In the genomic region with DNA sequence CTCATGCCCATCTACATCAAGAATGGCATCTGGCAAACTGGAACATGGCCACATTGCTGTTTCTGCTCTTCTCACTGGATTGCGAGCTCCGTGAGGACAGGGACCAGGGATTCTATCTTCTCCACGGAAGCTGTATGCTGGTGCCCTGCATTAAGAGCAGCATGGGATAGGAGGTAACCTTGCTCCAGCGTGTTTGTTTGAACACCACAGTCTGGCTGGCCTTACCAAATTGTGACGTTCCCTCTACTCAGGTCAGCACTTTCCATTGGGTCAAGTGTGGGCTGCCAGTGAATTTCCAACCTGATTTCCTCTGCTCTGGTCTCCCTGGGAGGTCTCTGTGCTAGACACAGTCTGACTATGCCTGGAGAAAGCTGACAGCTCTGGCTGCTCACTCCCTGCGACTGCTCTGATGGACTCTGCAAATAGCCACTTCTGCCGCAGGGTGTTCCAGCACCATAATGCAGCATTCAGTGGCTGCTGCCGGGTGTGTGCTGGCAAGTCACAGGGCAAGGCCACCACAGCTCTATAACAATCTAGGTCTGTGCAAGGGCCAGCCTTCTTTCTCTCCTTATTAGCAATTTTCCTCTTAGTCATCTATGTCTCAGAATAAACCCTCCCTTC, we compare ENCODE assay signal across 12 mouse cellular contexts.
DNase-seq lines count a peak whose midpoint lies in the region; ATAC-seq and TF ChIP-seq lines count a peak whose summit lies in the region.
"Had no signal": no experiment of that assay in that cellular context is flagged by ENCODE, and none has a peak within 500 bp of the region (broad histone marks: within the 10 kb centered on the region; RNA-seq: fewer than 3 reads in every experiment).

No protein-coding gene starts in this region.

- H3K4me1 ChIP-seq in hindbrain, postnatal 0 days (ENCODE audit: insufficient read depth, low read length), result no peaks in the 10 kb centered on the region
- H3K4me1 ChIP-seq in hindbrain, embryonic 16.5 days (ENCODE audit: control insufficient read depth, insufficient read depth, low read depth, low read length), result no peaks in the 10 kb centered on the region
- H3K4me1 ChIP-seq in lung, embryonic 16.5 days (replicated peaks; ENCODE audit: control insufficient read depth, insufficient read depth, low read length), result peaks cover 23% of the 10 kb centered on the region
- H3K4me1 ChIP-seq in intestine, embryonic 16.5 days (ENCODE audit: control insufficient read depth, insufficient read depth, low read length), result peaks cover 14% of the 10 kb centered on the region
- peaks cover 8% of the 10 kb centered on the region; the same call in 1 of the 2 replicates for H3K4me1 ChIP-seq in hindbrain, embryonic 12.5 days

- H3ac ChIP-seq in myocyte (ENCODE audit: control insufficient read depth, insufficient read length), result no peak overlapping the region

- no peaks in the 10 kb centered on the region for H3K27me3 ChIP-seq in hindbrain, postnatal 0 days (ENCODE audit: insufficient read depth, low read length)
- no peaks in the 10 kb centered on the region for H3K27me3 ChIP-seq in hindbrain, embryonic 16.5 days (replicated peaks; ENCODE audit: control insufficient read depth, insufficient read depth, low read length)
- H3K27me3 ChIP-seq in lung, embryonic 16.5 days (ENCODE audit: control insufficient read depth, insufficient read depth, low read depth, low read length), result no peaks in the 10 kb centered on the region
- H3K27me3 ChIP-seq in intestine, embryonic 16.5 days (replicated peaks; ENCODE audit: control insufficient read depth, insufficient read depth, low read length), result no peaks in the 10 kb centered on the region
- no peaks in the 10 kb centered on the region for H3K27me3 ChIP-seq in myocyte (ENCODE audit: control insufficient read depth, insufficient read depth, insufficient read length)
- H3K27me3 ChIP-seq in hindbrain, embryonic 12.5 days, result peaks cover 34% of the 10 kb centered on the region

- H3K4me3 ChIP-seq in hindbrain, postnatal 0 days (ENCODE audit: low read length), result no peak overlapping the region
- no peak overlapping the region for H3K4me3 ChIP-seq in hindbrain, embryonic 16.5 days (ENCODE audit: low read length)
- no peak overlapping the region for H3K4me3 ChIP-seq in lung, embryonic 16.5 days (ENCODE audit: low read length)
- no peak overlapping the region for H3K4me3 ChIP-seq in intestine, embryonic 16.5 days (ENCODE audit: low read length)
- no peak overlapping the region for H3K4me3 ChIP-seq in myocyte
- no peak overlapping the region for H3K4me3 ChIP-seq in hindbrain, embryonic 12.5 days
- H3K4me3 ChIP-seq: megakaryocyte, embryonic 14.5 days had no signal

- no peaks in the 10 kb centered on the region for H3K9me3 ChIP-seq in hindbrain, postnatal 0 days (ENCODE audit: low read length)
- no peaks in the 10 kb centered on the region for H3K9me3 ChIP-seq in hindbrain, embryonic 16.5 days (ENCODE audit: control insufficient read depth, low read length)
- no peaks in the 10 kb centered on the region for H3K9me3 ChIP-seq in lung, embryonic 16.5 days (ENCODE audit: control insufficient read depth, low read length)
- no peaks in the 10 kb centered on the region for H3K9me3 ChIP-seq in intestine, embryonic 16.5 days (ENCODE audit: control insufficient read depth, low read length)
- H3K9me3 ChIP-seq in hindbrain, embryonic 12.5 days (replicated peaks), result no peaks in the 10 kb centered on the region

- no peak overlapping the region for H3K27ac ChIP-seq in hindbrain, postnatal 0 days
- H3K27ac ChIP-seq in hindbrain, embryonic 16.5 days (ENCODE audit: low read depth, low read length), result no peak overlapping the region
- peak overlapping the region; percentile 15; the same call in 1 of the 2 replicates for H3K27ac ChIP-seq in lung, embryonic 16.5 days (ENCODE audit: low read length)
- H3K27ac ChIP-seq in intestine, embryonic 16.5 days (ENCODE audit: low read length), result no peak overlapping the region
- H3K27ac ChIP-seq in hindbrain, embryonic 12.5 days, result no peak overlapping the region
- H3K27ac ChIP-seq: hindbrain, embryonic 14.5 days had no signal

- ATAC-seq in hindbrain, postnatal 0 days, result no peak
- no peak for ATAC-seq in hindbrain, embryonic 16.5 days
- peak; percentile 66 for ATAC-seq in lung, embryonic 16.5 days (ENCODE audit: low read depth)
- peak; percentile 53; the same call in 1 of the 2 replicates for ATAC-seq in intestine, embryonic 16.5 days
- ATAC-seq in hindbrain, embryonic 12.5 days (ENCODE audit: low FRiP score), result no peak

- no peaks in the 10 kb centered on the region for H3K79me2 ChIP-seq in myocyte (ENCODE audit: control insufficient read depth, insufficient read depth)

- 57% methylated on average over 8 of the region's 8 CpGs for WGBS in hindbrain, postnatal 0 days
- 56% methylated on average over 8 of the region's 8 CpGs for WGBS in hindbrain, embryonic 16.5 days
- WGBS in lung, embryonic 16.5 days, result 36% methylated on average over 8 of the region's 8 CpGs
- 37% methylated on average over 8 of the region's 8 CpGs for WGBS in intestine, embryonic 16.5 days
- 64% methylated on average over 8 of the region's 8 CpGs for WGBS in hindbrain, embryonic 12.5 days

- no peak overlapping the region for H3K4me2 ChIP-seq in hindbrain, postnatal 0 days (ENCODE audit: low read depth, low read length)
- H3K4me2 ChIP-seq in hindbrain, embryonic 16.5 days (ENCODE audit: low read length), result no peak overlapping the region
- H3K4me2 ChIP-seq in lung, embryonic 16.5 days (ENCODE audit: low read depth, low read length), result no peak overlapping the region
- no peak overlapping the region for H3K4me2 ChIP-seq in intestine, embryonic 16.5 days (ENCODE audit: low read depth, low read length)
- peak overlapping the region; percentile 50 for H3K4me2 ChIP-seq in myocyte (ENCODE audit: low read depth)
- no peak overlapping the region for H3K4me2 ChIP-seq in hindbrain, embryonic 12.5 days (replicated peaks)
- H3K4me2 ChIP-seq: hindbrain, embryonic 14.5 days had no signal

- TF ChIP-seq POLR2A in myocyte (IDR thresholded peaks at IDR 0.05; ENCODE audit: insufficient read length, low read depth), result no peak

- TF ChIP-seq CTCF in hindbrain, postnatal 0 days (IDR thresholded peaks at IDR 0.05; ENCODE audit: low read depth), result 0 out of 2 replicates have a peak, but pooled peaks have one; percentile 4

- DNase-seq in hindbrain, postnatal 0 days (ENCODE audit: low spot score), result no peak
- no peak for DNase-seq in lung, postnatal 25 days (ENCODE audit: low spot score)
- DNase-seq in spleen, adult 12 weeks (ENCODE audit: low spot score), result no peak
- DNase-seq: cerebellum, adult 8-10 months; spleen, adult 18-20 months had no signal

- H3K9ac ChIP-seq in hindbrain, postnatal 0 days (replicated peaks; ENCODE audit: low read length), result no peak overlapping the region
- no peak overlapping the region for H3K9ac ChIP-seq in hindbrain, embryonic 16.5 days (ENCODE audit: low read depth, low read length)
- no peak overlapping the region for H3K9ac ChIP-seq in lung, embryonic 16.5 days (ENCODE audit: low read length)
- no peak overlapping the region for H3K9ac ChIP-seq in intestine, embryonic 16.5 days (ENCODE audit: low read depth, low read length)
- H3K9ac ChIP-seq in hindbrain, embryonic 12.5 days, result no peak overlapping the region
- H3K9ac ChIP-seq: hindbrain, embryonic 14.5 days had no signal

- H3K36me3 ChIP-seq in hindbrain, postnatal 0 days (ENCODE audit: insufficient read depth, low read length), result no peaks in the 10 kb centered on the region
- H3K36me3 ChIP-seq in hindbrain, embryonic 16.5 days (ENCODE audit: control insufficient read depth, insufficient read depth, low read length), result no peaks in the 10 kb centered on the region
- H3K36me3 ChIP-seq in lung, embryonic 16.5 days (ENCODE audit: control insufficient read depth, insufficient read depth, low read length), result no peaks in the 10 kb centered on the region
- no peaks in the 10 kb centered on the region for H3K36me3 ChIP-seq in intestine, embryonic 16.5 days (ENCODE audit: control insufficient read depth, insufficient read depth, low read length)
- H3K36me3 ChIP-seq in myocyte (ENCODE audit: control insufficient read depth, insufficient read depth), result no peaks in the 10 kb centered on the region
- H3K36me3 ChIP-seq in hindbrain, embryonic 12.5 days, result no peaks in the 10 kb centered on the region

TF ChIP-seq in myocyte, 11 proteins besides CTCF, POLR2A, EP300 and RAD21:
- TF ChIP-seq REST (IDR thresholded peaks at IDR 0.05; ENCODE audit: insufficient read depth, insufficient read length) (no peak), MAX (IDR thresholded peaks at IDR 0.05; ENCODE audit: low read depth) (no peak), POLR2AphosphoS2 (IDR thresholded peaks at IDR 0.05; ENCODE audit: insufficient read length, low read depth) (no peak), TCF3 (IDR thresholded peaks at IDR 0.05; ENCODE audit: insufficient read length, low read depth) (no peak), CEBPB (IDR thresholded peaks at IDR 0.05; ENCODE audit: insufficient read depth, poor library complexity, severe bottlenecking) (no peak)

Comparison
In these comparisons a context has a peak if more than half of its experiments do, and no peak if none do; other contexts are left out.
1. ATAC-seq: peak in lung, embryonic 16.5 days (single experiment) and intestine, embryonic 16.5 days (single experiment); none in hindbrain, postnatal 0 days (single experiment), hindbrain, embryonic 16.5 days (single experiment) and hindbrain, embryonic 12.5 days (single experiment).